Mouse (Mus musculus) liver, adult 10 weeks (tissue): Measurements from ENCODE around the gene Olr1. TPM values are rescaled to one million over a fixed set of nuclear protein-coding genes. Genes with fewer than 3 reads are reported as not detected.

Experiments
- polyA plus RNA-seq: library from polyadenylated mRNA; stranded (reverse); fragments of 350-450 nt; fragmentation: Illumina TruSeq; extraction: RNeasy Lipid Tissue Mini Kit (QIAGEN cat#74804); gene quantifications from one replicate; pipeline ENCODE4 v1.2.3, GENCODE M21; 2014; ENCODE audit warnings: low read depth, low replicate concordance

Olr1 gene
- polyA plus RNA-seq: 0.11 TPM

DNA sequence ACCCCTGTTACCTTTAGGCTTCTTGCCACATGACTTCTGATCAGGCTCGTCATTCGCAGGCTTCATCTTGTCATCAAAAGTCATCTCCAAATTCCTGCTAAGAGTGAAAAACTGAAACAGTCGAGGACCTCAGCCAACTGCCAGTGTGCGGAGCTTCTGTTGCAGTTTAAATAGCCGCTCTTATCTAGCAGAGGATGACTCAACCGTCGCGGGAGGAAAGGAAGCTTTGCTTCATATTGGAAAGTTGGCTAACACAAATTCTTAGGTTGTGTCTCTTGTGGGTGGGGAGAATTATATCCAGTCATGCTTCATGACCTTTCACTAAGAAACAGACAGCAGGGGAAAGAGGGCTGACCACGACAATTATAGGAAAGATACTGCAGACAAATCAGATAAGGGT lies at the start of gene Olr1:
TSS of gene Olr1 (minus strand) at position 142 of the 400 bp plus-strand sequence.

GRCm38 (mm10) chr6:129532942-129533860 lies 26.2 kb upstream of the Olr1 start, which contains the start of gene Gabarapl1:
Gene Gabarapl1, plus strand, starts transcription at chr6:129533160.

GRCm38 (mm10) chr6:129512367-129512766 lies 5.4 kb upstream of the Olr1 start, which contains the start of gene Tmem52b:
Gene Tmem52b, plus strand, starts transcription at chr6:129512555.

DNA sequence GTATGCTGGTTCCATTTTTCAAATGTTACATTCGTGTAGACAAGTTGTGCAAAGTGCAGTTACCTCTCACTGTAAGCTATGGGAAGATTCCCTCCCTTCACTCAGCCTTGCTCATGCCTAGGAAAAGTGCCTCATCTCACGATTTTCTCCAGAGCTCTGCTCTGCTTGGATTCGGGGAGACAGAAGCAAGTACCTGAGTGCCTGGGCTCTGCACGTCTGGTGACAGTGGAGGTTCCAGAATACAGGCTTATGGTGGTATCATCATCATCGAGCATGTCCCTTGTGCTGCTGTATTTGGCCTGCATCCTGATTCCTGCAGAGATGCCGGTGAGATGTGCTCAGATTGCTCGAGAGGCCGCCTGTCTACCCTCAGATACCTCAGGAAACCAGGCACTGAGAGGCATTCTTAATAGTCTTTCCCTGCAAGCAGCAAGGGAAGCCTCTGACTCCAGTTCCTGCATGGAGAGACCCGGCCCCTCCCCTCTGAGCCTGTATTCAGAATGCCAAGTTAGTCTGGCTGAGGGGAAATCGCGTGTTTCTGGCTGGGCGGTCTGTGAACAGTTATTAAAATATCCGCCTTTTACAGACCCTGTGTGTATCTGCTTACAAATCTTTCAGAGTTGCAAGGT lies 55.4 kb downstream of the Olr1 start, which contains the start of gene Clec1a:
TSS of gene Clec1a (minus strand) at position 590 of the 629 bp plus-strand sequence.

Other genes starting within 250 kb of the Olr1 start
- gene Cd69, start 231.7 kb downstream of the Olr1 start, polyA plus RNA-seq: 0.85 TPM
- not detected for gene 4922502D21Rik, start 175.4 kb downstream of the Olr1 start, polyA plus RNA-seq
- gene Clec12a, start 164.5 kb downstream of the Olr1 start, polyA plus RNA-seq: 9.6 TPM
- not detected for gene Clec12b, start 121.3 kb downstream of the Olr1 start, polyA plus RNA-seq
- 22.1 TPM for gene Clec1b, start 109.9 kb downstream of the Olr1 start, polyA plus RNA-seq
- 2.5 TPM for gene Clec9a, start 98.3 kb downstream of the Olr1 start, polyA plus RNA-seq
- gene Clec1a, start 55.2 kb downstream of the Olr1 start, polyA plus RNA-seq: 2.4 TPM
- not detected for gene Tmem52b, start 5.4 kb upstream of the Olr1 start, polyA plus RNA-seq
- gene Gabarapl1, start 26.0 kb upstream of the Olr1 start, polyA plus RNA-seq: 145 TPM
- gene Klre1, start 70.7 kb upstream of the Olr1 start, polyA plus RNA-seq: 0.77 TPM
- 4.5 TPM for gene Klrd1, start 84.6 kb upstream of the Olr1 start, polyA plus RNA-seq
- 5.4 TPM for gene Klrk1, start 116.7 kb upstream of the Olr1 start, polyA plus RNA-seq
- not detected for gene Klrc3, start 136.2 kb upstream of the Olr1 start, polyA plus RNA-seq
- 0.40 TPM for gene Klrc2, start 153.5 kb upstream of the Olr1 start, polyA plus RNA-seq
- 0.90 TPM for gene Klrc1, start 171.8 kb upstream of the Olr1 start, polyA plus RNA-seq
- gene Klri1, start 210.0 kb upstream of the Olr1 start, polyA plus RNA-seq: not detected
- gene Klri2, start 233.3 kb upstream of the Olr1 start, polyA plus RNA-seq: 0.19 TPM